Mouse (Mus musculus) cerebellum, adult 9-10 months (tissue): ENCODE data around the gene Zfp652.
A peak's percentile ranks its signal among the peaks of the same experiment; 100 is the strongest.

Experiments used
- DNase-seq: peaks from one replicate; pipeline ENCODE4 v3.0.0; 2022

Gene Zfp652

DNA sequence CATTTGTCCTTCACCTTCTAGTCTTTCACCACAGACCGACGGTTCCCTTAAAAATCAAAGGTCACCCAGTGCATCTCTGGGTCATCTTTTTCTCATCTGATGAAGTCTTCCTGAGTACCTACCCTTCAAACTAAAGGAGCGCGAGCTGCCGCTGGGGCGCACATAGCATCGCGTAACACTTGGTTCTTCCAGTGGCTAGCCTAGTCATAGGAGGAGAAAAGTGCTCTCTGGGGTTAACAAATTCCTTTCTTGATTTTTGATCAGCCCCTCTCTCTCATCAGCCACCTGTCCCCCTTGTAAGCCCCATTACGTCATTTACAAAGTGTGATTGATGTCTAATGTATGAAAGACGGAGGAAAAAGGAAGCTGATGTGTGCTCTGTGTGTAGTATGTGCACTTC lies 56.7 kb downstream of the Zfp652 start:
- DNase-seq = no peak

DNA sequence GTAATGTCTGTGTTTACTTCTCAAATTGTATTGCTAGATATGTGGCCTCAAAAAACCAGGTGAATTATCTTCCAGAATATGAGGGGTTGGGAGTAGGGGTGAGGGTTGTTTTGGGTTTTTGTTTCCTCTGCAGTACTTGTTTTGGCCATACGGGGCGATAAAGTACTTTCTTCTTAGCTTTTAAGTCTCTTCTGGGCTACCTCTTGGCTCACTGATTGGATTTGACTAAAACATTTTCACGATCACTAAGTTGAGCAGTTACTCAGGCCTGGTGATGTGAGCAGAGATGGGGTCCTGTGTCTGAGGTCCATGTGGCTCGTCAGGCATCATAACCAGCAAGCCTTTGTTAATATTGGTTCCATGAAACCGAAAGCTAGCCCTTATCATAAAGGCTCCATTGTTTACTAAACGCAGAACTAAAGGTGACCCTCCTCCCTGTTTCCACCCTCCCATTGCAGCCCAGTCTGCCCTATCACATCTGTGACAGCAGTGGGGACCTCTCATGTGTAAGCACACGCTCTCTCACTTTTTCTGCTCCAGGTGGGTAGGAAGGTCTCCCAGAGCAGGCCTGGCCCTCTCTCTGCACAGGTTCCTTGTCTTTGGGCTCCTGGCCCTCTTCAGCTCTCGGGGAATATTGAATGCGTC lies 58.4 kb downstream of the Zfp652 start:
- no peak for DNase-seq

DNA sequence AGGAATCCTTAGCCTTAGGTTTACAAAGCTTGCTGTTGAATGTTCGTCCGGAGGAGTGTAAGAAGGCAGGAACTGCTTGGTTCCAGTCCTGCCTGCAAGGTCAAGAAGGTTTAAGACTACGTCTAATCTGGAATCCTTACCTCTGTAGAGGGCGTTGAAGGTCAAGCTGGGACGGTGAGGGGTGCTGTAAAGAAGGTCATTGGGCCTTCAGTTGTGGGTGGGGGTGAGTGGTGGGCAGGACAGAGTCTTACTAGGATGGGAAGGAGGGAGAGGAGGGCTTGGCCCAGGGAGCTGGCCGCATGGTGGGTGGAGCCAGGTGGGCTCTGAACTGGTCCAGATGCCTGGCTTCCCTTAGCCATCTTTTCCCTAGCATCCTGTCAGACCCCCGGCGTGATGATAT lies 59.2 kb downstream of the Zfp652 start:
- DNase-seq = no peak

DNA sequence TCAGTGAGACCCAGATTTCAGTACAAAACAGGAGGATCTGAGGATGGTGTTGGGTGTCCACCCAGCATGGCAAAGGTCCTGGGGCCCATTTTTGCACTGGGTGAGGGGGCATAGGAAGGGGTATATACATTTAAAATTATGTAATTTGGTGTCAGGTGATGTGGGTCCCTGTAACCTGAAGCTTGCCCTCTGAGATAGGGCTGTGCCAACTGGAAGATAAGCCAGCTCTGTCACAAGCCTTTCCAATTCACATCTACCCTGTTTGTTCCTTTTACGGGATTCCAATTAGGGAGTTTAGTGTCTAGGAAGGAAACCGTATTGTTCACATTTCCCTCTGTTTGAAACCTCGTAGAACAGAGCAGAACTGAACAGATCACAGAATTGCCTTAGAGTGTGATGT lies 60.8 kb downstream of the Zfp652 start:
- DNase-seq = no peak

DNA sequence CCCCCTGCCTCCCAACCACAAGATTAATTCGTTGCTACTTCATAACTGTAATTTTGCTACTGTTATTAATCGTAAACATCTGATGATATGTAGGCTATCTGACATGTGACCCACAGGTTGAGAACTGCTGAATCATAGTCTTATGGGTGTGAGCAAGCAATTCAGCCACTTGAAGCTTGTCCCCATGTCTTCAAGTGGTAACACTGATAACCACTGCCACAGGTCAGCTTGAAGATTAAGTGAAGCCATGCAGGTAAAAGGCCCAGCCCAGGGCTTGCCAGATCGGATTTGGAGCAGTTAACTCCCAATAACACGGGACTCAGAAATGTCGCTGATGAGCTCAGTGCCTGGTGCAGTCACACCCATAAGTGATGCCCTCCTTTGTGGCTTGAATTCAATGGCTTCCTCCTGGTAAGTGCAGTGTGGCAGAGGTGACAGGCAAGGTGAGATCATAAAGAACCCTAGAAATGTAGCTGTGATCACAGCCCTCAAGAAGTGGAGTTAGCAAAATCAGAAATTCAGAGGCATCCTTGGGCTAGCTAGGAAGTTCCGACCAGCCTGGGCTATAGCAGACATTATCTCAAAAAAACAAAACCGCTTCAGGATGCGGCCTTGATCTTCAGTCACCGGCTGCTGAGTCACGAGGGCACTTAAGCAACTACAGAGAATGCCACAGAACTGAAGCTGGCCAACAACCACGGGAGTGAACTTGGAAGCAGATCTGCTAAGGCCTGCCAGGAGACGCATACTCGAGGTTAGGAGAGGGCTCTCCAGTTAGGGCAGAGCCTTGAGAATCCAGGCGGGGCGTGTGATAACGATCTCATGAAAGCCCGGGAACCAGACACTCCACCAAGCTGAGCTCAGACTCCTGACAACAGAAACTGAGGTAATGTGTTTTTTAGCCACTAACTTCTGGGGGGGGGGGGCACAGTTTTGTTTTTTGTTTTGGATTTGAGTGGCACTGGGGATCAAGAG lies 65.1 kb downstream of the Zfp652 start:
- DNase-seq = no peak

DNA sequence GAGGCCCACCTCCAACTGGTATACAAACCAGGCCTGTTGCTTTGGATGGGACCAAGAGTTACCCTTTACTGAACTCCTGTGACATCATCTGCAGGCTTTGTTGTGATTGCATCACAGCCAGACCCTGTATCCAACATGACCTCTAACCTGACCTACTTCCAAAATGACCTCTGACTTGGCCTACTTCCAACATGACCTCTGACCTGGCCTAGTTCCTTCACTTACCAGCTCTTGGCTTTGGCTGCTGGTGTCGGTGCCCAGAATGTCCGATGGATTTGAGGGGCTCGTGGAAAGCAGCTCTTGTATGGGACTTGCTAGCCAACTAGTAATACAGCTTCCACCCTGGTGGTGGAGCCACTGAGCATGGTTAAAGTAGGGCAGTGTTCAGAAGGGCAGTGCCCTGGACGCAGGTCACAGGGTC lies 66.4 kb downstream of the Zfp652 start:
- DNase-seq = no peak

DNA sequence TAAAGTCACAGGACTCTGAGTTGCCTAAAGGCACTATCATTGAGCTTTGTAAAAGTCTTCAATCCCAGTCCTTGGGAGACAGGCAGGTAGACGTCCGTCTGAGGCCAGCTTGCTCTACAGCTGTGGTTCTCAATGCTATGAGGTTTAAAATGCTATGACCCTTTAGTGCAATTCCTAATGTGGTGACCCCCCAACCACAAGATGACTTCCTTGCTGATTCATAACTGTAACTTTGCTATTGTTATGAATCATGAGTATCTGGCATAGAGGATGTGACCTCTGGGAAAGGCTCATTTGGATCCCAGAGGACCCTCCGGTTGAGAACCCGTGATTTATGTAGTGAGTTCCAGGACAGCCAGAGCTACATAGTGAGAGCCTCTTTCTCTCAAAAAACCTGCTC lies 66.9 kb downstream of the Zfp652 start:
- no peak for DNase-seq

DNA sequence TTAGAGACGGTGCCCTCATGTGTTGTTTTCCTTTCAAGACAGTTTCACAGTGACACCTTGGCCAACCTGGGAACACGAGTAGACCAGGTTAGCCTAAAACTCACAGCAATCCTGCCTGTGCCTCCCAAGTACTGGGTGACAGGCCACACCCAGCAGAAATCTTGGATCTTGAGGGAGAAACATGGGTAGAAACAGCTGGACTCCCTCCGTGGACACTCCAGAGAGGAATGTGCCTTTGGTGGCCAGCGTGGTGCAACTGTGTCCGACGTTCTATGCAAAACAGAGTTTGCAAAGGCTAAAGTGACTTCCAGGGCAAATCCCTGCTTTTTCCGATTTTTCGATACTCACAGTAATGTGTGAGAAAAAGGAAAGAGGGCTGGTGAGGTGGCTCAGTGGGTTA lies 68.0 kb downstream of the Zfp652 start:
- DNase-seq = no peak

DNA sequence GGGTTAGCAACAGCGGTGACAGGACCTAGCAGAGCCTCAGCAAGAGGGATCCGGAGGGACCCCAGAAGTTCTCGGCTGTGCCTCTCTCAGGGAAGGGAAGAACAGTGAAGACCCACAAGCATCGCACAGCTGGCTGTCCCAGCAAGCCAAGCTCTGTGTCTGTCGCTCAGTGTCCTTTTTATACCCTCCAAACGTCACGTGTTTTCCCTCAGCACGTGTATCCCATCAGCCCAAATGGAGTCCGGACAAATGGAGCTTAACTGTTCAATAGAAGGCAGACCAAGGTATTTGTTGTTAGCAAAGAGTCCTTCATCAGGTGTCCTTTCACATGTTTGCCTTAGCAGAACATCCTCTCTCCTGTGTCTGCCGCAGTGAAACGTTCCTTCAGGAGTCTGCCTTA lies 69.1 kb downstream of the Zfp652 start:
- no peak for DNase-seq

DNA sequence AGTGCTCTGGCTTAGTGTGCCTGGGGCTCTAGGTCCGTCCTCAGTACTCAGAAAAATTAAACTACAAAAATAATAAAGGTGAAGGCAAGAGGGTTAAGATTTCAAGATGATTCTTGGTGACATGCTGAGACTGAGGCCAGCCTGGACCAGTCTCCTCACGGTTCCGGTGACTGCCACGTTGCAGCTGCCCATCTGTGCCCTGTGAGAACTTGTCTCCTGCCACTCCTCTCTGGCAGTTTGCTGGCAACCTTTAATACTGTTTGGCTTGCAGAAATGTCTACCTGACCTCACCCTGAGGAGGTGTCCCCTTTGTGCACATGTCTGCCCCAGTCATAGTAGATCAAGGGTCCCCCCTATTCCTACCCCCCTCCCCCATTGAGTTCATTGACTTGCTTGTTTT lies 71.0 kb downstream of the Zfp652 start:
- DNase-seq = no peak

DNA sequence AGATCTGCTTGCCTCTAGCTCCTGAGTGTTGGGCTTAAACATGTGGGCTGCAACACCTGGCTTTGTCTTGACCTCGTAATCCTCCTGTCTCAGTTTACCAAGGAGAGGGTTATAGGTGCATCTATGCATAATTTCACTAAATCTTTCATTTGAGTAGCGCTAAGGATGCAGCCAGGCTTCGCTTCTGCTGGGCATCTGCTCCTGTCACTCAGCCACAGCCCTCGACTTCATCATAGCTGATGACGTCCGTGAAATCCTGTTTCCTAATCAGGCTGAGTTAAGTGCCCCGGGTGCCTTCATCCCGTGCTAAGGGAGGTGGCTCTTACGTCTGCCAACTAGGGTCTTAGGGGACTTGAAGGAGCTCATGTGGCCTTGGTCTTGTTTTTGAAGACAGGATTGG lies 71.5 kb downstream of the Zfp652 start:
- DNase-seq = no peak

DNA sequence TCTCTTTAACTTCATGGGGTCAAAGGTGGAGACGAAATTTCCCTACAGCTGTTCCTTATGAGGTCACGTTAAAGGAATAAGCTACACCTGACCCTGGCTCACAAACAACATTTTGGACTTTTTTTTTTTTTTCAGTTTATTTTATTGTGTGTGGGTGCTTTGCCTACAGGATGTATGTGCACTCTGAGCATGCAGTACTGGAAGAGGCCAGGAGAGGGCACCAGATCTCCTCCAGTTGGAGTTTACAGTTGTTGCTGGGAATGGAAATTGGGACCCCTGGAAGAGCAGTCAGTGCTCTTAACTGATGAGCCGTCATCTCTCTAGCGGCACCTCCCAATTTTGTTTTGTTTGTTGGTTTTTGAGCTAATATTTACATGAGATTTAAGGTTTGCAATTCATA lies 73.2 kb downstream of the Zfp652 start:
- DNase-seq = no peak

DNA sequence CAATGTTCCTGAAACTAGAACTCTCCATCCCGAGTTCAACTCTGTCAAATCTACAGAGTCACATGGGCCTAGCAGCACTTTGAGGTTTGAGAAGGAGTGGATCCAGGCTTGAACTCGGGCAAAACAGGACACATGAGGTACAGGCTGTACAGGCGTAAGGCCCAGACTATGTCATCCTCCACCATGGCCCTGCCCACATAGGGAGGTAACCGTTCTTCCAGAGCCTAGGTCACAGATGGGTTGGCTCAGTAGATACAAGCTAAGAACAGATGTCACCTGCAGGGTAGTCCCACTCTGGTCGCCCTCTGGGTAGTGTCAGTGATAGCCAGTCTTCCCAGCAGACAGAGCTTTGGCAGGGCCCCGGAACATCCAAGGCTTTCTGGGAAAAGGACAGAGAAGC lies 74.0 kb downstream of the Zfp652 start:
- no peak for DNase-seq

DNA sequence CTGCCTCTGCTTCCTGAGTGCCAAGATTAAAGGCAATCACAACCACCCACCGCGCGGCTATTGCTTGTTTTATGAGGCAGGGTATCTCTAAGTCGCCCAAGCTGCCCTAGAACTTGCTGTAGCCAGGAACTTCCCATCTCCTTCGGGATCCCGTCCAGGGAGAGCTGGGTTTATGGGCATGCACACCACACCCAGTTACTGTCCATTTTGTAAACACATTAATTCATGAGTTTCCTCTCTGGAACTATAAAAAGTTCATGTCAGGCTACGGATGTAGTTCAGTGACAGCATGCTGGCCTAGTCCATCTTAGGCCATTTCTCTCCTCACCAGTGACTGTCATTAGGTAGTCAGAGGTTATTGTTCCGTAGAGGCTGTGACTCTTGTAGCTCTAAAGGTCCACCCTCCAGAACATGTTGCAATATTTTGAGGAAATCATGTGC lies 77.0 kb downstream of the Zfp652 start:
- DNase-seq = no peak

DNA sequence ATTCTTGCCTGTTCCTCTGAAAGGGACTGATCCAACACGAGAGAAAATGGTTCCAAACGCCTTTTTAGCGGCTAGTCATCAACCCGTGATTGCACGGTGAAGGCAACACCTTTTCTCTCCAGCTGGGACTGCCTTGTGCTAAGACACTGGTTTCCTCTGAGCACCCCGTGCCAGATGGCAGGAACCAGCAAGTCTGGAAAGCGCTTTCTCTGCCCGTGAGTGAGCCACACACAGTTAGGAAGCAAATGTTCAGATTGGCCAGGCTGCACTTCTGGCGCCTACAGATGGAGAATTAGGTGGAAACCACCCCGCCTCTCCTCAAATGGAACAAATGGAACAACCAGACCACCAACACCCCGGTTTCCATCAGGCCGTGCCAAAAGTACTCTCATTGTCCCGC lies 79.3 kb downstream of the Zfp652 start:
- peak; percentile 46 for DNase-seq

DNA sequence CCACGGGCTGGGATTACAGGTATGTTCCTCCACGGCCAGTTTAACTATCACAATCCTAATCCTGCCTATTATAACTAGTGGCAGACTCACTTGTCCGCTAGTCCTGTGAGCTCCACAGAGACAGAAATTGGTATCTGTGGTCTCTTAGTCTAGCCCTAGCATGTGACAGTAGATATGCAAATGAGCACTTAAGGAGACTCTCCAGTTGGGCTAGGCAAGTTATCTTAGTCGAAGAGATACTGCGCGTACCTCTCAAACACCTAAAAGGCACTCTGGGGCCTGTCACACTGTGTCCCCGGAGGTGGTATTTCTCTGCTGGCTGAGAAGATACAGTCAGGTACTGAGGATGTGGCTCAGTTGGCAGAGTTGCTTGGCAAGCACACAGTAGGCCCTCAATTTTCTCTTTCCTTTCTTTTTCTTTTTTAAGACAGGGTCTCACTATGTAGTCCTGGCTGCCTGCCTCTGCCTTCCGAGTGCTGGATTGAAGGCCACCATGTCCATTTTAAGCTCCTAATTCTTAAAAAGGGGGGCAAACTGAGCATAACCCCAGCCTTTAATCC lies 80.6 kb downstream of the Zfp652 start:
- no peak for DNase-seq

DNA sequence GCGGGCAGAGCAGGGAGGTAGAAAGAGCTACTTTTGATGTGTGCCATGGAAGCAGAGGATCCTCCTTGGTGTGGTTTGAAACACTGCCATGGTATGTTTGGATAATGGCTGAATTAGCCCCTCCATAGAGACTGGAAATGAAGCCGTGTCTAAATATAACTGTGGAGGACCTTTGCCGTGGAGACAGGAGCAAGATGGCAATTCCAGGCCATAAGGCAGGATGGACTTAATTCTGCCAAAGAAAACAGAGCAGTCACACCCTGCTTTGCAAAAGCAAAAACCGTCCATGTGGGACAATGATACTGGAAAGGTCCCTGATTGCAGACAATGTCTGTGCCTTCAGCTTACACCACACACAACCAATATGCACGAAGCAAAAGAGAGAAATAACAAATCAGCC lies 81.7 kb downstream of the Zfp652 start:
- no peak for DNase-seq

DNA sequence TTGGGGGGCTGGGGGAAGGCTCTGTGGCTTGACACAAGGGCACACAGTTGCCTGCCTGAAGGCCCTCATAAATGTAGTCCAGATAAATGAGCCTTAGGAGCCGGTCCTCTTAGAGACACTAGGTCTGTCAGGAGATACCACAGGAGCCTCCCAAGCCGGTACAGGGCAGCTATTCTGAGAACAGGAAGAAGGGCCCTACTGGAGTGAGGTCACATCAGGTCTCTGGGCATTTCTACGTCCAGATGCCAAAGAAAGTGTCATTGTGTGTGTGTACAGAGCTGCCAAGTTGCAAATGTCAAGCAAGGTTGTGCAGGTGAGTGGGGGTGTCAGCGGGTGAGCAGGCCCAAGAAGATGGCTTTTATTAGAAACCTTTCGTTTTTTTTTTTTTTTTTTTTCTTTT lies 83.1 kb downstream of the Zfp652 start:
- no peak for DNase-seq

DNA sequence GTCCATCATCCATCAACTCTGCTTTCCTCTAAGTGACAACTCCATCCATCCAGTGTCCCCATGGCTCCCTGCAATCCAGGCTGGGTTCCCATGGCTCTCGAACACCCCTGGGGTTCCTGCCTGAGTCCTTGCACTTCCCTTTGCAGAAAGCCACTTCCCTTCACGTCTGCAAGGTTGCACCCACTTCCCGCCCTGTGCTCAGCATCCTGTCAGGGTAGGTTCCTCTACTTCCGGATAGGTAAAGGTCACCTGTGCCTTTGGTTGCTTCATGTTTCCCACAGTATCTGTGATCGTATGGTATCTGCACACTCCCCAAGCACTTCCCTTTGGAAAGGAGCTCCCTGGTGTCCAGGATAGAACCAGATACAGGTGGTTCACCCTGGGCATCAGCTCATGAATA lies 92.5 kb downstream of the Zfp652 start:
- no peak for DNase-seq

DNA sequence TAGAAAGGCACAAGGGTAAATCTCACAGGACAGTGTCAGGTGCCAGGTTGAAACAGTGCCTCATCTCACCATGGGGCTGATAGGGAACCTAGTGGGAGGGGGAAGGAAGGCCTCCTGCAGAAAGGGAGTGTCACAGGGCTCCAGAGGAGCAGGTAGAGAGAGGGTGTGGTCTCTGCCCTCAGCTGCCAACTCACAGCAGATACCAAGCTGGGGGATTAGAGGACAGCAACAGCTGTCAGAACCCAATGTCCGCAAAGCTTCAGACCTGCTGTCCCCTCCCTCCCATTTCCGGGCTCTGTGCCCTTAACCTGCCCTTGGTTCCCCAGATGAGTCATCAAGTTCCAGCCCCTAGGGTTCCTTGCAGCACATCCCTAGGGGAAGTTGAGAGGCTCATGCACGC lies 93.1 kb downstream of the Zfp652 start:
- no peak for DNase-seq

DNA sequence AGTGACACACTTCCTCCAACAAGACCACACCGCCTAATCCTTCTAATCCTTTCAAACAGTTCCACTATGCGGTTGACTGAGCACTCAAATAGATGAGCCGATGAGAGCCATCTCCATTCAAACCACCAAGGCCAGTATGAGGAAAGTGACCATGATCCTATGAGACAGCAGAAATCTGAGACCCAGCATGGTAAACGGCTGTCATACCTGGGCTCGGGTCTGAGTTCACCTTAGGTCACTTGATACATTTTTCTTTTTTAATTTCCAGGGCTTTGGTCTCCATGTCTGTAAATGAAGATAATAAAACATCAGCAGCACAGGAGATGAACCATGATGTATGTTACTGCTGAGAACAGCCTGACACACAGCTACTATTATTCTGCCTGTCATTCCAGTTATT lies 95.4 kb downstream of the Zfp652 start:
- no peak for DNase-seq

DNA sequence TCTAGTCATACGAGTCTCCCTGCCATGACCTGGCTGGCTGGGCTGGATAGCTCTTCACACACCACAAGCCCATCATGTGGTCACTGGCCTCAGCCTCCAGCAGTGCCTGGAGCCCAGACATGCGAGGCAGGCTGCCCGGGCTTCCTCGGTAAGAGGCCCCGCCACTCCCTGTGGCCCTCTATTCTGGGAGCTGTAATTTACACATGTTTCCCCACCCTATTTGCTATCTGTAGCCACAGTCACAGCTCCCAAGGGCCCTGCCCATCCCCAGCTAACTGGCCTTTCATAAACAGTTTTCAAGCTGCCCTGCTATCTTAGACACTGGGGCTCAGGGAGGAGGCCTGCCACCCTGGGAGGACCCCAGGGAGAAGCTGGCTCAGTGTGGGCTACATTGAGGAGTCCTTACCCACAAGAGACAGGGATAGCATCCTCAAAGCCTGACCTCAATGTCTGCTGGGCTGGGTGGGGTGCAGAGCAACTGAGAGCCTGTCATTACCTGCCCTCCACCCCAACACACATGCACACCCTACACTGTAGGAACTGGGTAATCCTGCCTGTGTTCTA lies 96.1 kb downstream of the Zfp652 start:
- no peak for DNase-seq

DNA sequence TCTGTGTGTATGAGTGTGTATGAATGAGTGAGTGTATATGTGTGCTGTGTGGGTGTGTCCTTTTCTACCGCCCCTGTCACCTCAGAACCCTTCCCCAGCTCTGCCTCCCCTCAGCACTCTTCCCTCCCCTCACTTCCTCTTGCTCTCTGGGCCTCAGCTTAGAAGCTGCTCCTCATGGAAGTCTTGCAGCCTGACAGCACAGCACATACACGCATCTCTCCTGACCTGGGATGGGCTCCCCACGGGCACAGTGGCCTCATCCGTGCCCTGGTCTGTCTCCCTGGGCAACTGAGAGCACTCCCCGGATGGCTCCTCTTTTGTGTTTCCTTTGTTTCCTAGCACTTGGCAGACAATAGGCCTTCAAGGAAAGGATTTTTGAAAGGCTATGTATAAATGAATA lies 97.1 kb downstream of the Zfp652 start:
- DNase-seq = no peak

DNA sequence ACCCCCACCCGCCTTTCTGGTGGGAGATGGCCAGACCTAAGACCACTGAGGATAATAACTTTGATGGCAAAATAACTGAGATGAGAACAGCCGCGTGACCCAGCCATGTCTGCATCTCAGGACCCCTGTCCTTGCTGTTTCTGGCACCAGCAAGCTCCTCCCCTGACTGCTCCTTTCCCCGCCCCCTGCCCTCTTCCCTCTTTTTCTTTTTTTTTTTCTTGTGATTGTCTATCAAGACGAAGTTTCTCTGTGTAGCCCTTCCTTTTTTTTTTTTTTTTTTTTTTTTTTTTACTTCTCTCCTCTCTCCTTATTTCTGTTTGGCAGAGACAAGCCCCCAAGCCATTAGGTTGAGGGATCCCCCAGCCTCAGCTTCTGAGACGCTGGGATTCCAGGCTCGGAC lies 98.4 kb downstream of the Zfp652 start:
- DNase-seq = no peak
